ENCODE assay signal across 34 mouse cellular contexts in the genomic region with DNA sequence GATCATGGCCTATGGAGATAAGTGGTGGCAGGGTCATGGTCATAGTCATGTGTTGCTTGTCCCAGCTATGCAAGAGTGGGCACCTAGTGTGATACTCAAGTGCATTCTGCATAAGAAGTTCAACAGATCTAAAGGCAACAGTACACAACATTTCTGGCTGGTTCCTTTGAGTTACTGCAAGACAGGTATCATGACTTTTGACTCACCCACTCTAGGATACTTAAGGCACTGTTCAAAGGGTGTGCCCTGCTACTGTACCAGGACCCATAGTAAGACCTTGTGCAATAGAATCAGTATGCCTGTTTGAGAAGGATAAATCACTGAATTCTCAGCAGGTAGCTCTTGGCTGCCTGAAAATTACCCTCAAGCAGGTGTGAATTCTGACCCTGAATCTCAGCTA.
"Had no signal": no experiment of that assay in that cellular context is flagged by ENCODE, and none has a peak within 500 bp of the region (broad histone marks: within the 10 kb centered on the region; RNA-seq: fewer than 3 reads in every experiment).

No protein-coding gene starts in this region.

- H3K9me3 ChIP-seq: heart, embryonic 10.5 days; heart, embryonic 12.5 days; heart, embryonic 13.5 days; heart, embryonic 15.5 days; hindbrain, embryonic 10.5 days; hindbrain, embryonic 12.5 days; hindbrain, embryonic 13.5 days; hindbrain, embryonic 15.5 days; intestine, embryonic 15.5 days; kidney, embryonic 15.5 days had no signal

- H3K4me2 ChIP-seq: heart, embryonic 11.5 days; heart, embryonic 12.5 days; heart, embryonic 13.5 days; heart, embryonic 15.5 days; hindbrain, embryonic 12.5 days; hindbrain, embryonic 13.5 days; hindbrain, embryonic 14.5 days; hindbrain, embryonic 15.5 days; intestine, embryonic 15.5 days; kidney, embryonic 15.5 days had no signal

- H3K27me3 ChIP-seq: heart, embryonic 12.5 days; heart, embryonic 13.5 days; hindbrain, embryonic 12.5 days; hindbrain, embryonic 13.5 days; hindbrain, embryonic 15.5 days; intestine, embryonic 15.5 days; kidney, embryonic 15.5 days had no signal

- H3K4me3 ChIP-seq: heart, embryonic 10.5 days; heart, embryonic 12.5 days; heart, embryonic 13.5 days; heart, embryonic 15.5 days; hindbrain, embryonic 10.5 days; hindbrain, embryonic 12.5 days; hindbrain, embryonic 13.5 days; hindbrain, embryonic 15.5 days; intestine, embryonic 15.5 days; kidney, embryonic 15.5 days; layer of hippocampus, adult 2 months had no signal

- H3K27ac ChIP-seq: heart, embryonic 10.5 days; heart, embryonic 13.5 days; heart, embryonic 15.5 days; hindbrain, embryonic 10.5 days; hindbrain, embryonic 12.5 days; hindbrain, embryonic 13.5 days; hindbrain, embryonic 14.5 days; hindbrain, embryonic 15.5 days; hindbrain, postnatal 0 days; intestine, embryonic 15.5 days; kidney, embryonic 15.5 days; kidney, postnatal 0 days; layer of hippocampus, adult 2 months had no signal

- H3K36me3 ChIP-seq: heart, embryonic 10.5 days; heart, embryonic 12.5 days; heart, embryonic 13.5 days; heart, embryonic 15.5 days; hindbrain, embryonic 10.5 days; hindbrain, embryonic 12.5 days; hindbrain, embryonic 13.5 days; hindbrain, embryonic 15.5 days; intestine, embryonic 15.5 days; kidney, embryonic 15.5 days had no signal

- H3K4me1 ChIP-seq: heart, embryonic 10.5 days; heart, embryonic 12.5 days; heart, embryonic 13.5 days; heart, embryonic 15.5 days; hindbrain, embryonic 10.5 days; hindbrain, embryonic 12.5 days; hindbrain, embryonic 13.5 days; hindbrain, embryonic 15.5 days; intestine, embryonic 15.5 days; kidney, embryonic 15.5 days had no signal

- DNase-seq: heart, postnatal 10 days; heart, postnatal 14 days; heart, postnatal 36 days; kidney, adult 11 months; kidney, adult 18-20 months; kidney, adult 2 months; kidney, adult 8-10 months; kidney, adult 9 months; kidney, postnatal 10 days; kidney, postnatal 14 days; kidney, postnatal 25 days; kidney, postnatal 36 days; kidney, postnatal 4 days; layer of hippocampus, adult 9-11 months; layer of hippocampus, postnatal 36 days had no signal

- ATAC-seq: hindbrain, embryonic 16.5 days; hindbrain, postnatal 0 days; inflammation-experienced regulatory T-cells, adult 6 months; intestine, embryonic 15.5 days; intestine, embryonic 16.5 days; intestine, postnatal 0 days had no signal

- H3K9ac ChIP-seq: heart, embryonic 12.5 days; heart, embryonic 13.5 days; heart, embryonic 15.5 days; hindbrain, embryonic 12.5 days; hindbrain, embryonic 13.5 days; hindbrain, embryonic 14.5 days; hindbrain, embryonic 15.5 days; intestine, embryonic 15.5 days; kidney, embryonic 15.5 days had no signal
